Mouse (Mus musculus) erythroblast, embryonic 14.5 days (primary cell): ENCODE results near the gene Ttc39b. TPM values are rescaled to one million over a fixed set of nuclear protein-coding genes. Genes with fewer than 3 reads are reported as not detected.
"Not testable (repeated sequence)": the region's sequence is repeated elsewhere in the genome, so short reads cannot be mapped to it uniquely, and the experiment has no call there.

ENCODE experiments used
- H3K27me3 ChIP-seq: 2 replicates; pipeline ENCODE4 v1.6.1; 2012; ENCODE audit warnings: inconsistent platforms; ENCODE audit not compliant: control insufficient read depth
- H3K36me3 ChIP-seq: 2 replicates; pipeline ENCODE4 v1.6.1; 2012; ENCODE audit warnings: mild to moderate bottlenecking, inconsistent platforms; ENCODE audit not compliant: control insufficient read depth
- H3K4me1 ChIP-seq: 2 replicates; pipeline ENCODE4 v1.6.1; 2012; ENCODE audit warnings: inconsistent platforms; ENCODE audit not compliant: control insufficient read depth
- H3K4me3 ChIP-seq: replicated peaks from 2 replicates; pipeline ENCODE3; 2012; ENCODE audit warnings: moderate library complexity, mild to moderate bottlenecking, inconsistent platforms
- H3K9me3 ChIP-seq: 2 replicates; pipeline ENCODE4 v1.6.1; 2012; ENCODE audit warnings: low read length, inconsistent platforms, mixed read lengths; ENCODE audit not compliant: control insufficient read depth
- GATA1 ChIP-seq: IDR thresholded peaks from 2 replicates; pipeline ENCODE4 v1.6.1; 2012; ENCODE audit warnings: low read length, inconsistent platforms, mixed read lengths
- TAL1 ChIP-seq: IDR thresholded peaks from 3 replicates; pipeline ENCODE4 v1.6.1; 2012; ENCODE audit warnings: low read length, inconsistent platforms, mixed read lengths
- polyA plus RNA-seq: library from polyadenylated mRNA; stranded (reverse); fragments of >175 nt; gene quantifications from 2 replicates; pipeline ENCODE4 v1.2.3, GENCODE M21; 2012

Gene Ttc39b
- polyA plus RNA-seq, 1 experiment, result under 0.01 TPM

DNA sequence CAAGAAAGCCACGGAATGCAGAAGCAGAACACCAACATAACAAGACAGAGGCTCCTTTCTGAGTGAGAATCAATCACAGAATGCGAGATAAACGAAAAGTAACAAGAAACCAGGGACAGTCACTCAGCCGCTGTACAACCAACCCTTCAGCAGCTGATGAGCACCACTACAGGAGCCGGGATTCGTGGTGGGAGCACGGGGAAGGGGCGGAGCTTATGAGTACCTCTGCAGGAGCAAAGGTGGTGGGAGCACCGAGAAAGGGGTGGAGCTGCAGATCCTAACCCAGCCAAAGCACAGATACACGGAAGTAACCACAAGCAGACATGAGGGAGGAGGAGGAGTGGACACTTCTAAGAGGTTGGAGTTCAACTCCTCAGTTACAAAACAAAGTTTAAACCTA, 69.1 kb downstream of the Ttc39b start:
- Histone ChIP-seq H3K4me3 (no peak overlapping the region), H3K27me3 (no peaks in the 10 kb centered on the region), H3K36me3 (no peaks in the 10 kb centered on the region), H3K4me1 (peaks cover 8% of the 10 kb centered on the region), H3K9me3 (no peaks in the 10 kb centered on the region)
- no peak for TF ChIP-seq GATA1
- TF ChIP-seq TAL1, result no peak

DNA sequence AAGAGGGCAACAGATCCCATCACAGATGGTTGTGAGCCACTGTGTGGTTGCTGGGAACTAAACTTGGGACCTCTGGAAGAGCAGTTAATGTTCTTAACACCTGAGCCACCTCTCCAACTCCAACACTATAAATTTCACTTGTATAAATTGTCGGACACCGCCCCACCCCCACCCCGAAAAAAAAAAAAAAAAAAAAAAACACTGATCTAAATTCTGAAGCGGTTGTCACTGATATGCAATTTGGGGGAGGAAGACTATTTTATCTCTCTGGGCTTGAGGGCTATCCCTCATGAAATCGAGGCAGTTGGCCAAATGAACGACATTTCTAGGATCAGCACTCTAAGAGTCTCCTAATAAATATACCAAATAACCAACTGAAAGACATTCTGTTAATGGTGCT, 70.4 kb downstream of the Ttc39b start:
- Histone ChIP-seq H3K9me3 (no peaks in the 10 kb centered on the region), H3K36me3 (no peaks in the 10 kb centered on the region)
- TF ChIP-seq TAL1 (no peak), GATA1 (no peak)

DNA sequence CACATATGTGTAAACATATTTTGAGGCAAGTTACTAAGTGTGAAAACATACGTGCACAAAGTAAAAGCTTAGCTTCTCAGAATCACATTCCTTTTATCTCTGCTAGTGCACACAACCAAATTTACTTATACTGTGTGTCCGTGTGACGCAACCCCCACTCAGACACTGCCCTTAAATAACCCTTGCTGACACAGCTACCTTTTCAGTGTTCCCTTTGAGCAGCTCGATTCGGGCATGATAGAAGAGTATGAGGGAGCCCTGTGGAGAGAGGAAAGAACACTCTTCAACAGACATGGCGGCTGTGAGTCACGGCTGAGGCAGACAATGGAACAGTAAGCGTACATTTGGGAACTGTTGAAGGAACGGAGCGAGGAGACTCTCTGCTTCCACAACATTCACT, 80.3 kb downstream of the Ttc39b start:
- Histone ChIP-seq H3K27me3 (no peaks in the 10 kb centered on the region), H3K9me3 (no peaks in the 10 kb centered on the region), H3K4me3 (no peak overlapping the region), H3K4me1 (no peaks in the 10 kb centered on the region), H3K36me3 (no peaks in the 10 kb centered on the region)
- TF ChIP-seq GATA1 (no peak), TAL1 (no peak)

More for the DNA sequence above, 70.4 kb downstream of the Ttc39b start:
- Histone ChIP-seq H3K4me1 (peaks cover 8% of the 10 kb centered on the region), H3K4me3 (no peak overlapping the region), H3K27me3 (no peaks in the 10 kb centered on the region)

DNA sequence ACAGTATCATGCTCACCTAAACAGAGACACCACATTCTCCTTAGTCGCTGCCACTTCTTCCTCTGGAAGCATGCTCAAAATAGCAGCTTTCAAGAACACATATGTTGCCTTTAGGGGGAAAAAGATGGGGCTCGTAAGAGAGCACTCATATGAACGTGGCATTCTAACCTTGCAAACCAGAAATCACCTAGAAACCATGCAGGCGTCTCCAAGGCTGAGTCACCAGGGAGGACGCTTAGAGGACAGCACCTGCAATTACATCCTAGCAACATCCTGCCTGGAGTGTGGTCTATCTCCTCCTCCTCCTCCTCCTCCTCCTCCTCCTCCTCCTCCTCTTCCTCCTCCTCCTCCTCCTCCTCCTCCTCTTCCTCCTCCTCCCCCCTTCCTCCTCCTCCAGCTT, 82.4 kb downstream of the Ttc39b start:
- TF ChIP-seq GATA1, result no peak
- no peak for TF ChIP-seq TAL1
- Histone ChIP-seq H3K9me3 (no peaks in the 10 kb centered on the region), H3K4me3 (no peak overlapping the region), H3K36me3 (no peaks in the 10 kb centered on the region), H3K4me1 (no peaks in the 10 kb centered on the region), H3K27me3 (no peaks in the 10 kb centered on the region)

DNA sequence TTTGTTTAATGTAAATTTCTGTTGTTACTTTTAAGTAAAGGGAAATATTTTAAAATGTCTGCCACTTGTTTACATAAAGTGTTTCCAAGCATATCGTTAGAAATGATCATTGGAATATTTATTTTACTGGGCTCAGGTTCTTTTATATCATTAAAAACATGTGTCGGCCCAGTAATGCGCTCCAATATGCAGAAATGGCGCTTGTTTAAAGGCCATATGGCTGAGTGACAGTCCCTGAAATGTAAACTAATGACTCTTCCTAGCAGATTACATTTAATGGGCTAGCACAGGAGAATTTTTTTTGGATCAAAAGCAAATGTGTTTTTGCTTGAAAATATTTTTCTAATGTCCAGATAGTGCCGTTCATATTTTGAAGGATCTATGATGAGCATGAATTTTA, 86.4 kb downstream of the Ttc39b start:
- Histone ChIP-seq H3K9me3 (no peaks in the 10 kb centered on the region), H3K4me1 (no peaks in the 10 kb centered on the region), H3K36me3 (no peaks in the 10 kb centered on the region), H3K27me3 (no peaks in the 10 kb centered on the region), H3K4me3 (no peak overlapping the region)
- no peak for TF ChIP-seq GATA1
- TF ChIP-seq TAL1, result no peak

DNA sequence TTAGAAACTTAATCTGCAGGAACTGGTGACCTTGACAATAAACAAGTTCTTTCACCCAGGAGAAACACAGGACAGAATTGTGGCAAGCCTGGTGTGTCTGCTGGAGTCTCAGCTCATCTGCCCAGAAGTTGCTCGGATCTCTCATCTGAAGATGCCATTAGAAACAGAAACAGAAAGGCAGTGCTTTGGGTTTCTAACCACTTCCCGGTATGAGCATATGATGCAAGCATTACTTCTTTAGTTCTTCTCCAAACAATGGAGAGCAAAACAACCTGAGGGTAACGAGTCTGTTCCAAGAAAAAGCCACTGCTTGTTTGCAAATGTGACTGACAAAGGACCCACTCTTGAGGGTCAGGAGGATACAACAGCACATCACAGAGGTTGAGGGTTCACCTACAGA, 88.8 kb downstream of the Ttc39b start:
- not testable (repeated sequence) for H3K4me1 ChIP-seq, H3K27me3 ChIP-seq, H3K9me3 ChIP-seq, H3K36me3 ChIP-seq, H3K4me3 ChIP-seq

DNA sequence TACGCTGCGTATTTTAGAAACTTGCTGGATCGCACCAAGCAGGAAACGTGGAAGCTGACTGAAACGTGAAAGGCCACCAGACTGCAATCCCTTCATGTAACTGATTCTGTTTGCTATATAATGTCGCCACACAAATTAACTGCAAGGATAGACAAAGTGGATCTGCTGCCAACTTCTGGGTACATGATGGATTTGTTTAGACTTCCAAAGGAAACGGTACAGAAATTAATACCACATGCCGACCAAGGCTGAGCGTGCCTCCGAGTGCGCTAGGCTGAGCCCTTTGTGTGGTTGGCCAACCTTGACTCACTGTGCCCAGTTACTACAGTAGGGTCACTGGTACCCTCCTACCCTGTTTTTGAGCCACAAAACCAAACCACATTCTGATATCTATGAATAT, 89.3 kb downstream of the Ttc39b start:
- Histone ChIP-seq H3K4me3 (no peak overlapping the region), H3K27me3 (no peaks in the 10 kb centered on the region), H3K9me3 (no peaks in the 10 kb centered on the region), H3K36me3 (no peaks in the 10 kb centered on the region), H3K4me1 (no peaks in the 10 kb centered on the region)
- TF ChIP-seq GATA1, result no peak
- TF ChIP-seq TAL1, result no peak

DNA sequence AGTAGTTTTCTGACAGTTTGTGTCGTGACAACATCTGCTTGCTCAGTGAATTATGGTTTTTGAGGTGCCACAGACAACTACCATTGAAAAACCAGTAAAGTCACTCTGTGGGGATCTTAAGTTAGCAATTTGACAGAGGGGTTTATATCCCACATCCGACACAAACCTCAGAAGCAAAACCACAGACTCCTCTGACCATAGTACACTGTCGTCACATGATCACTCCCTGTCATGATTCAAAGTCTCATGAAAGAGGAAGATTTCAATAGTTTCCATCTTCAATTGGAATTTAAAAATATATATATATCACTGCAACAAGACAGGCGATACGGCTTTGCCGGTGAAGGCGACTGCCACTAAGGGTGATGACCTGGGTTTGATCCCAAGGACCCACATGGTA, 89.9 kb downstream of the Ttc39b start:
- no peaks in the 10 kb centered on the region for H3K27me3 ChIP-seq
- no peaks in the 10 kb centered on the region for H3K4me1 ChIP-seq
- TF ChIP-seq GATA1 (no peak), TAL1 (no peak)
- no peak overlapping the region for H3K4me3 ChIP-seq
- H3K9me3 ChIP-seq, result no peaks in the 10 kb centered on the region
- H3K36me3 ChIP-seq, result no peaks in the 10 kb centered on the region

DNA sequence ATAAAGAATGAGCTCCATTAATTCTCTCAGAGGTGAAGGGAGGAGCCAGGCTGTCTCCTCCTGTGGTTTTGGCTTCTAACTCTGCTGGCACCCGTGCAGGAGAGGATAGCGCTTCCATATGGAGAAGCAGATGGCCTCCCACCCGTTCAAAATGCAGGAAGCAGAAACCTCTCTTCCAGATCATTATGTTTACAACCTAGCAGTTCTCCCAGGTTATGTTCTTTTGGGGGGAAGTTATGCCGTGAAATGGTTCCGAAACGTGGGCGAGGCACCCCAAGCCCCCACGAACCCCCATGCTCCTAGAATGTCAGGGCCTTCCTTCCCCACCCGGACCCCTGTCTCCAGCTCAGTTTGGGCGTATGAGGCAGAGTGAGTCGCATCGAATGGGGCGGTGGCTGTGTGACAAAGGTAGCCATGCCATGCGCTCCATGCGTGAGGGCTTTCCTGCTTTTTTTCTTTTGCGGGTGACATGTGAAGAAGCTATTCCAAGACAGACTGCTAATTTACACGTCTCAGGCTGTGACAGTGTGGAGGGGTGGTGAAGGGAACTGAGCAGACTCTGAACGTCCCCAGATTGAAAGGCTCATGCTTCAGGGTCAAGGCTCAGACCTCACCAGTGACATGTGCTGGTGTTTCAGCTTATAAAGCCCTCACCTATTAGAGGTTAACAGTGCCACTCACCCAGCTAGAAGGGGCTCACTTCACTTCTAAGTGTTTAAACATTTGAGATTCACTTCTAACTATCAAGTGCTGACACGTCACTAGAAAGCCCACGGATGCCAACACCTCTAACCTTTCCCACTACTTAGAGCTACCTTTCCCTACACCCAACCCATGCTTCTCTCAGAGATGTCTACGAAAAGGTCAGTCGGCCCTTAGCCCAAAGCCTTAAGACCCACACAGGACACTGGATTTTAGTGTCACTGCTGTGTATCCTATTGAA, 90.6 kb downstream of the Ttc39b start:
- Histone ChIP-seq H3K9me3 (no peaks in the 10 kb centered on the region), H3K36me3 (no peaks in the 10 kb centered on the region), H3K4me3 (no peak overlapping the region), H3K27me3 (no peaks in the 10 kb centered on the region), H3K4me1 (no peaks in the 10 kb centered on the region)
- TF ChIP-seq GATA1 (no peak), TAL1 (no peak)

DNA sequence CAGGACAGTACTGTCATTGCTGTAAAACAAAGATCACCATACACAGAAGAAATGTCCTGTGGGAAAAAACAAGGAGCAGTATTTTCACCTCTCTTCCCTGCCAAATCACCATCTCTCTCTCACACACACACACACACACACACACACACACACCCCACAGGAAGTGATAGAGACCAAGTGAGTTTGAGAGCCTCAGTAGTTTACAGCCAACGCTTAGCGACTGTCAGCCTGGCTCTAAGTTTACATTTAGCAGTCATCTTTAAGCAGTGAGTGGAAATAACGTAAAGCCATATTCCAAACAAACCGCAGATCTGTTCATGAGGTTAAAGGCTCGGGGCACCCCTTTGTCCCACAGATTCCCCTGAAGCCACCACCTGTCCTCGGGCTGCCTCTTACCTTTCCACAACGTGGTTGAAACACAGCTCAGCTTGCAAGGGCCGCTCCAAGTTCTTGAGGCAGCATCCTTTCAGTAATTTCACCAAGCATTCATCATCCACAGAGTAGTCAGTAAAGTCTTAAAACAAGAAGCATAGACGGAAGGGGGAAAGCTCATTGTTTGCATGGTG, 91.7 kb downstream of the Ttc39b start:
- TF ChIP-seq TAL1, result no peak
- no peak for TF ChIP-seq GATA1
- no peaks in the 10 kb centered on the region for H3K4me1 ChIP-seq
- H3K9me3 ChIP-seq, result no peaks in the 10 kb centered on the region
- no peaks in the 10 kb centered on the region for H3K36me3 ChIP-seq
- no peaks in the 10 kb centered on the region for H3K27me3 ChIP-seq
- no peak overlapping the region for H3K4me3 ChIP-seq
